ENCODE assay signal across 27 mouse cellular contexts in genomic region chr15:8321491-8321890, GRCm38 (mm10).
DNase-seq lines count a peak whose midpoint lies in the region; ATAC-seq and TF ChIP-seq lines count a peak whose summit lies in the region.
"Had no signal": no experiment of that assay in that cellular context is flagged by ENCODE, and none has a peak within 500 bp of the region (broad histone marks: within the 10 kb centered on the region; RNA-seq: fewer than 3 reads in every experiment).

No protein-coding gene starts in this region.

- H3K36me3 ChIP-seq in limb, embryonic 14.5 days (ENCODE audit: control insufficient read depth, insufficient read depth, low read length): peaks cover 70% of the 10 kb centered on the region
- peaks cover 84% of the 10 kb centered on the region for H3K36me3 ChIP-seq in limb, embryonic 10.5 days
- peaks cover 89% of the 10 kb centered on the region for H3K36me3 ChIP-seq in midbrain, embryonic 10.5 days

- H3K4me3 ChIP-seq in limb, embryonic 14.5 days (replicated peaks; ENCODE audit: low read length): no peak overlapping the region
- no peak overlapping the region for H3K4me3 ChIP-seq in limb, embryonic 10.5 days
- no peak overlapping the region for H3K4me3 ChIP-seq in gastrocnemius, adult 2 months
- no peak overlapping the region for H3K4me3 ChIP-seq in midbrain, embryonic 10.5 days
- H3K4me3 ChIP-seq: embryonic facial prominence, embryonic 13.5 days; erythroblast, embryonic 14.5 days; forebrain, embryonic 12.5 days; heart, embryonic 10.5 days; heart, embryonic 15.5 days; limb, embryonic 12.5 days; stomach, embryonic 15.5 days had no signal

- H3K27ac ChIP-seq in limb, embryonic 14.5 days (replicated peaks; ENCODE audit: low read depth, low read length): no peak overlapping the region
- H3K27ac ChIP-seq in limb, embryonic 10.5 days: no peak overlapping the region
- no peak overlapping the region for H3K27ac ChIP-seq in gastrocnemius, adult 2 months
- no peak overlapping the region for H3K27ac ChIP-seq in midbrain, embryonic 10.5 days (replicated peaks)
- H3K27ac ChIP-seq: embryonic facial prominence, embryonic 13.5 days; forebrain, embryonic 12.5 days; heart, embryonic 10.5 days; heart, embryonic 15.5 days; limb, embryonic 12.5 days; macrophage; stomach, embryonic 15.5 days had no signal

- no peak for TF ChIP-seq CTCF in gastrocnemius, adult 2 months (IDR thresholded peaks at IDR 0.05)

- 91% methylated on average over 5 of the region's 5 CpGs for WGBS in limb, embryonic 14.5 days
- 94% methylated on average over 5 of the region's 5 CpGs for WGBS in limb, embryonic 10.5 days
- 95% methylated on average over 5 of the region's 5 CpGs for WGBS in midbrain, embryonic 10.5 days

- intact Hi-C loops in gastrocnemius, adult 2 months (cut with DNase I): loop anchor here (10.0 kb wide), 1 partner anchor 177 kb away; no protein-coding TSS in a partner anchor
- intact Hi-C loops in gastrocnemius, postnatal 36 days (cut with DNase I): no loop called here

- no peak overlapping the region for H3K4me2 ChIP-seq in limb, embryonic 14.5 days (replicated peaks; ENCODE audit: low read depth, low read length, severe bottlenecking)
- H3K4me2 ChIP-seq: embryonic facial prominence, embryonic 13.5 days; forebrain, embryonic 12.5 days; heart, embryonic 15.5 days; limb, embryonic 12.5 days; liver, embryonic 11.5 days; stomach, embryonic 15.5 days had no signal

- H3K4me1 ChIP-seq in limb, embryonic 14.5 days (ENCODE audit: control insufficient read depth, insufficient read depth, low read length): no peaks in the 10 kb centered on the region
- no peaks in the 10 kb centered on the region for H3K4me1 ChIP-seq in limb, embryonic 10.5 days
- no peaks in the 10 kb centered on the region for H3K4me1 ChIP-seq in midbrain, embryonic 10.5 days
- H3K4me1 ChIP-seq: embryonic facial prominence, embryonic 13.5 days; forebrain, embryonic 12.5 days; heart, embryonic 10.5 days; heart, embryonic 15.5 days; limb, embryonic 12.5 days; stomach, embryonic 15.5 days had no signal

- ATAC-seq in limb, embryonic 14.5 days (ENCODE audit: low FRiP score, low read depth): 0 out of 2 replicates have a peak, but pooled peaks have one; percentile 37
- ATAC-seq: hindbrain, embryonic 16.5 days; Patski had no signal

- no peak for TF ChIP-seq POLR2A in limb, embryonic 14.5 days (IDR thresholded peaks at IDR 0.05; ENCODE audit: borderline replicate concordance, extremely low read depth, insufficient read depth, insufficient read length)

- DNase-seq in limb, embryonic 14.5 days (ENCODE audit: low spot score): no peak
- DNase-seq in limb, embryonic 10.5 days (ENCODE audit: low spot score): no peak
- DNase-seq in gastrocnemius, adult 2 months: peak; percentile 48
- peak; percentile 17 for DNase-seq in gastrocnemius, postnatal 36 days
- peak; percentile 33 for DNase-seq in skeletal muscle tissue, adult 2 months (ENCODE audit: low read depth, low spot score)
- no peak for DNase-seq in midbrain, embryonic 10.5 days (ENCODE audit: low spot score)
- no peak for DNase-seq in right cerebral cortex, postnatal 10 days (ENCODE audit: low spot score in 2 of 2)
- DNase-seq: adrenal gland, postnatal 10 days; cerebellum, adult 11 months; cerebellum, adult 9-10 months; cerebellum, postnatal 36 days; heart, adult 11 months; kidney, adult 2 months; kidney, postnatal 4 days; midbrain, embryonic 14.5 days; right cerebral cortex, adult 18-20 months had no signal

- no peaks in the 10 kb centered on the region for H3K9me3 ChIP-seq in limb, embryonic 14.5 days (ENCODE audit: control insufficient read depth, low read length)
- no peaks in the 10 kb centered on the region for H3K9me3 ChIP-seq in limb, embryonic 10.5 days (replicated peaks)
- no peaks in the 10 kb centered on the region for H3K9me3 ChIP-seq in midbrain, embryonic 10.5 days (replicated peaks)
- H3K9me3 ChIP-seq: embryonic facial prominence, embryonic 13.5 days; forebrain, embryonic 12.5 days; heart, embryonic 10.5 days; heart, embryonic 15.5 days; limb, embryonic 12.5 days; stomach, embryonic 15.5 days had no signal

- H3K9ac ChIP-seq in limb, embryonic 14.5 days (ENCODE audit: low read depth, low read length, severe bottlenecking): no peak overlapping the region
- H3K9ac ChIP-seq: embryonic facial prominence, embryonic 13.5 days; forebrain, embryonic 12.5 days; heart, embryonic 15.5 days; limb, embryonic 12.5 days; stomach, embryonic 15.5 days had no signal

- no peaks in the 10 kb centered on the region for H3K27me3 ChIP-seq in limb, embryonic 14.5 days (ENCODE audit: control insufficient read depth, insufficient read depth, low read length)
- no peaks in the 10 kb centered on the region for H3K27me3 ChIP-seq in limb, embryonic 10.5 days (ENCODE audit: low read depth, poor library complexity, severe bottlenecking)
- H3K27me3 ChIP-seq in midbrain, embryonic 10.5 days (ENCODE audit: low read depth, poor library complexity, severe bottlenecking): no peaks in the 10 kb centered on the region
- H3K27me3 ChIP-seq: embryonic facial prominence, embryonic 13.5 days; forebrain, embryonic 12.5 days; heart, embryonic 15.5 days; limb, embryonic 12.5 days; Patski; stomach, embryonic 15.5 days had no signal

Comparison
In these comparisons a context has a peak if more than half of its experiments do, and no peak if none do; other contexts are left out.
1. DNase-seq: peak in gastrocnemius, adult 2 months (single experiment), gastrocnemius, postnatal 36 days (2 of 2) and skeletal muscle tissue, adult 2 months (single experiment); none in limb, embryonic 14.5 days (single experiment), limb, embryonic 10.5 days (single experiment), midbrain, embryonic 10.5 days (single experiment) and right cerebral cortex, postnatal 10 days (0 of 2).